Mouse (Mus musculus): Measurements from ENCODE around the gene Cd200.
"Not testable (repeated sequence)": the region's sequence is repeated elsewhere in the genome, so short reads cannot be mapped to it uniquely, and the experiment has no call there.

The Cd200 gene

GRCm38 (mm10) chr16:45378147-45378943 lies 30.5 kb downstream of the Cd200 start:
- no peak for DNase-seq (ENCODE audit: extremely low spot score, low spot score)

- DNase-seq (ENCODE audit: extremely low spot score, low spot score) = no peak
These were observed 31.5 kb downstream of the Cd200 start for GRCm38 (mm10) chr16:45377332-45377731.

GRCm38 (mm10) chr16:45376812-45377211 lies 32.0 kb downstream of the Cd200 start:
- DNase-seq (ENCODE audit: extremely low spot score, low spot score) = no peak

GRCm38 (mm10) chr16:45376294-45376693 lies 32.6 kb downstream of the Cd200 start:
- no peak for DNase-seq (ENCODE audit: extremely low spot score, low spot score)

- DNase-seq (ENCODE audit: extremely low spot score, low spot score) = no peak
These were observed 33.2 kb downstream of the Cd200 start for GRCm38 (mm10) chr16:45375506-45376225.

GRCm38 (mm10) chr16:45374074-45374473 lies 34.8 kb downstream of the Cd200 start:
- no peak for DNase-seq (ENCODE audit: extremely low spot score, low spot score)

- no peak for DNase-seq (ENCODE audit: extremely low spot score, low spot score)
These were observed 37.8 kb downstream of the Cd200 start for GRCm38 (mm10) chr16:45371076-45371475.

GRCm38 (mm10) chr16:45369285-45369965 lies 39.4 kb downstream of the Cd200 start:
- no peak for DNase-seq (ENCODE audit: extremely low spot score, low spot score)

GRCm38 (mm10) chr16:45366111-45366510 lies 42.7 kb downstream of the Cd200 start:
- DNase-seq (ENCODE audit: extremely low spot score, low spot score) = no peak

- DNase-seq (ENCODE audit: extremely low spot score, low spot score) = no peak
These were observed 43.5 kb downstream of the Cd200 start for GRCm38 (mm10) chr16:45365353-45365752.

GRCm38 (mm10) chr16:45364627-45365026 lies 44.2 kb downstream of the Cd200 start:
- no peak for DNase-seq (ENCODE audit: extremely low spot score, low spot score)

- no peak for DNase-seq (ENCODE audit: extremely low spot score, low spot score)
These were observed 45.3 kb downstream of the Cd200 start for GRCm38 (mm10) chr16:45363480-45364045.

GRCm38 (mm10) chr16:45361450-45361849 lies 47.4 kb downstream of the Cd200 start:
- no peak for DNase-seq (ENCODE audit: extremely low spot score, low spot score)

- not testable (repeated sequence) for DNase-seq (ENCODE audit: extremely low spot score, low spot score)
These were observed 50.4 kb downstream of the Cd200 start for GRCm38 (mm10) chr16:45358441-45358840.

GRCm38 (mm10) chr16:45357134-45357533 lies 51.7 kb downstream of the Cd200 start:
- no peak for DNase-seq (ENCODE audit: extremely low spot score, low spot score)

- peak; percentile 62 for DNase-seq (ENCODE audit: extremely low spot score, low spot score)
These were observed 56.0 kb downstream of the Cd200 start for GRCm38 (mm10) chr16:45352875-45353274.

- no peak for DNase-seq (ENCODE audit: extremely low spot score, low spot score)
These were observed 58.1 kb downstream of the Cd200 start for GRCm38 (mm10) chr16:45350767-45351166.

GRCm38 (mm10) chr16:45349523-45350298 lies 59.1 kb downstream of the Cd200 start:
- no peak for DNase-seq (ENCODE audit: extremely low spot score, low spot score)

GRCm38 (mm10) chr16:45348238-45348637 lies 60.6 kb downstream of the Cd200 start:
- DNase-seq (ENCODE audit: extremely low spot score, low spot score) = not testable (repeated sequence)

GRCm38 (mm10) chr16:45346930-45347387 lies 61.9 kb downstream of the Cd200 start:
- DNase-seq (ENCODE audit: extremely low spot score, low spot score) = no peak

- DNase-seq (ENCODE audit: extremely low spot score, low spot score) = no peak
These were observed 62.5 kb downstream of the Cd200 start for GRCm38 (mm10) chr16:45346367-45346766.
